Mouse (Mus musculus) heart, adult 18-20 months (tissue): Measurements from ENCODE around the gene Cabp2. TPM values are rescaled to one million over a fixed set of nuclear protein-coding genes. Genes with fewer than 3 reads are reported as not detected.
"Not testable (repeated sequence)": the region's sequence is repeated elsewhere in the genome, so short reads cannot be mapped to it uniquely, and the experiment has no call there.

ENCODE experiments used
- DNase-seq, 2 experiments: peaks; one replicate each; pipeline ENCODE4 v3.0.0; 2021 to 2022; ENCODE audit warnings: mixed read lengths in 1 of 2
- total RNA-seq, 2 experiments: library from RNA; stranded (reverse); gene quantifications; 2 replicates each; pipeline ENCODE4 v1.2.3; 2021

Cabp2 gene
- total RNA-seq, 2 experiments from 2014 or later = not detected

DNA sequence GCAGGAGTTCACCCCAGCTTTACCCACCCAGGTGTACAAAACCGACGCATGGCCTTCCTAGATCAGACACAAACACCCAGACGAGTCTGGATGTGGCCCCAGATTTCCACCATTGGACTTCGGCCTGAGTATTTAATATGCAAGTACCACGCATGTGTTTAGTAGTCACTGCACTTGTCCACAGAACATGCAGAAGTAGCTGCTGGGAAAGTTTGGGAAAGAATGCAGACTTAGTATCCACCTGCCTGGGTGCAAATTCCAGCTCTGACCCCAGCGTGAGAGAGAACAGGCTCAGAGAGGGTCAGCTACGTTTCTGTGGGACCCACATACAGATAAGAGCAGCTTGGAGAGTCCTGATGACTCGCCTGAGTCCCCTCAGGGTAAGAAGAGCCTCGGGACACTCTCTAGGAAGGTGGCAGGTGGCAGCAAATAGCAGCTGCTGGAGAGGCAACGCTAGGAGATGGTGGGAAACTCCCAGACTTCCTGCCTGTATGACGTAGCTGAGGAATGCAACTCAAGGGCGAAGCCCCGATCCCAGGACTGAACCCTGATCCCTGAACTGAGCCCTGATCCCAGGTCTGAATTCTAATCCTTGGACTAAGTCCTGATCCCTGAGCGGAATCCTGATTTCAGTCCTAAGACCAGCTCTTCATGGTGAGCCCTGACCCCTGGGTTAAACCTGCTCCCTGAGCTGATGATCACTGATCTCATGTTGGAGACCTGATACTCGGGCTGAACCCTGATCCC lies 25.3 kb upstream of the Cabp2 start:
- no peak for DNase-seq

DNA sequence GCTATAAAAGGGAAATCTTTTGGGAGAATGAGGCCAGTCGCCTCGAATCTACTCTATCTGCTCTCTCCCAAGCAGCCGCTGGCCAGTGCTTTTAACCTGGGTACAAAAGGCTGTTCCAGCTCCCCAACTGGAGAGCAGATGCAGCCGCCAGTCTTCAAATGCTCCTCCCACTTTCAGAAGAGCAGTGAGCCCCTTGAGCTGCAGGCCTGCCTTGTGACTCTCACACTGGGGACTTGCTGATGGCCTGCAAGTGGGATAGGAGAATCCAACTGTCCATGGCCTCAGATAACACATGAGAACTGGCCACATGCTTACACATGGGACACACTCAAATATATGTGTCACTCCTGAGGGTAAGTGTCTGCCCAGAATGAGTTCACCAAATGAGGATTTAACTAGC lies 24.7 kb upstream of the Cabp2 start:
- DNase-seq = no peak

GRCm38 (mm10) chr19:4057389-4057788 lies 24.0 kb upstream of the Cabp2 start:
- DNase-seq = no peak

DNA sequence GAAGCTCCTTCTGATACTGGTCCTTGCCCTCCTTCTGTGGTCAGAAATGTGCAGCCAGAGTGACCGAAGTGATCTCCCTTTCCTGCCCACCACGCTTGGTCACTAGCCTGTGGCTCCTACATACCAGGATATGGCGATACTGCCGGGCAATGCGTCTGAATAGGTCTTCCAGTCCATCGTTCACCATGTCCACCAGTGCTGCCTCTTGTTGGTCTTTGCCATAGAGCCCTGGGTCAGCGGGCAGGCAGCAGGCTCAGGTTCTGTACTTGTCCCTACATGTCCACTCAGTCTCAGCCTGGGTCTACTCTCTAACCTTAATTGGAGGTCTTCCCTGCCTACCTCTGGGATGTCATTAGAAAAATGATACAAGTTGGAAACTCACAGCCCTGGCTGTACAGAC lies 23.4 kb upstream of the Cabp2 start:
- no peak for DNase-seq

DNA sequence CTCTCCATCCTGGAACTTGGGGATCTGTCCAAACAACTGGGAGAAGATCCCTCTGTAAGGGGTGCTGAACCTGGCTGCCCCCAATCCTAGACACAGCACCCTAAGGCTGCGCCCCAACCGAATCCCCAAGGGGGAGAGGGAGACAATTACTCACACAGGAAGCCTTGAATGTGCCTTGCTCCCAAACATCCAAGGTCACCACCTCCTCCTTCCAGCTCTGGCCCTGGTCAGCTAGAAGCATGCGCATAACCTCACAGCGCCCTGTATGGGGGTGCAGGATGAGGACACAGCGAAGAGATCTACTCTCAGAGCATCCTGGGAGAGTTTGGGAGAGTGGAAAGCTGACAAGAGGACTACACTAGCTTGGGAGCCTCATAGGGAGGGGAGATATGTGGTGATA lies 22.8 kb upstream of the Cabp2 start:
- DNase-seq = no peak

- no peak for DNase-seq
These were observed 22.2 kb upstream of the Cabp2 start, which contains the start of gene Gstp3 for GRCm38 (mm10) chr19:4059069-4059740. Gene Gstp3, minus strand, starts transcription at chr19:4059569.

- DNase-seq = not testable (repeated sequence)
These were observed 21.1 kb upstream of the Cabp2 start for GRCm38 (mm10) chr19:4060044-4060898.

GRCm38 (mm10) chr19:4060899-4061465 lies 20.4 kb upstream of the Cabp2 start:
- DNase-seq = no peak

GRCm38 (mm10) chr19:4063357-4063756 lies 18.0 kb upstream of the Cabp2 start:
- not testable (repeated sequence) for DNase-seq

GRCm38 (mm10) chr19:4064501-4064900 lies 16.9 kb upstream of the Cabp2 start:
- DNase-seq = not testable (repeated sequence)

DNA sequence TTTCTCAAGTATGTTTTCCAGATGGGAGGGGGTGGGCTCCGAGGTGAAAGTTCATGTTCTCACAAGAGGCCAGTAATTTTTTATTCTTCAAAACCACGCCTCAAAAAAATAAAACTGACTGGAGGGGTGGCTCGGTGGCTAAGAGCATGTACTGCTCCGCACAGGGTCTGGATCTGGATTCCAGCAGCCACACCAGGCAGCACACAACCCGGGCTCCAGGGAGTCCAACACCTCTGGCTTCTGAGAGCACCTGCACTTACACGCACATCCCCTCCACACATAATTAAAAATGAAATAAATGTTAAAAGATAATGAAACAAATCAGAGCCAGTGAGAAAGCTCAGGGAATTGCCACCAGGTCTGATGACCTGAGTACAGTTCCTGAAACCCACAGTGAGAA lies 15.1 kb upstream of the Cabp2 start:
- DNase-seq = no peak

DNA sequence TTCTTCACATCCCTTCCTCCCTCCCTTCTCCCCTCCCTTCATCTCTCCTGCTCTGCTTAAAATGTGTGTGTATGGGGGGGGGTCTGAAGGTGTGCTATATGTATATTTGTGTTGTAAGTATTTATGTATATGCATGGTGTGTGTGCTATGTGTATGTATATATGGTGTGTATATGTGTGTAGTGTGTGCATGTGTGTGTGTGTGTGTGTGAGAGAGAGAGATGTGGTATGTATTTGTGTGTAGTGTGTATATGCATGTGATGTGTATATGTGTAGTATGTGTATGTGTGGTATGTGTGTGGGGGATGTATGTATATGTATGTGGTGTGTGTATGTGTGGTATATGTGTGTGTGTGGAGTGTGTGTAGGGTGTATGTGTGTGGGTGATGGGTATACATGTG lies 14.5 kb upstream of the Cabp2 start:
- DNase-seq = no peak

DNA sequence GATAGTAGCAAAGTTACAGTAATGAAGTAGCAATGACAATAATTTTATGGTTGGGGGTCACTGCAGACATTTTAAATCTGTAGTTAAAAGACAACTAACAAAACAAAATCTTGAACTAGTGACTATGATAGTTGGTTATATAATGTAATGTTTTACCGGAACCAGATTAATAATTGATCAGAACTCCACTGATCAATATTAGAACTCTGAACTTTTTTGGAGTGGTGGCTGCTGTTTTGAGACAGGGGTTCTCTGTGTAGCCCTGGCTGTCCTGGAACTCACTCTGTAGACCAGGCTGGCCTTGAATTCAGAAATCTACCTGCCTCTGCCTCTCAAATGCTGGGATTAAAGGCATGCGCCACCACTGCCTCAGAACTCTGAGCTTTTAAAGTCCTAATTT lies 13.1 kb upstream of the Cabp2 start:
- not testable (repeated sequence) for DNase-seq

DNA sequence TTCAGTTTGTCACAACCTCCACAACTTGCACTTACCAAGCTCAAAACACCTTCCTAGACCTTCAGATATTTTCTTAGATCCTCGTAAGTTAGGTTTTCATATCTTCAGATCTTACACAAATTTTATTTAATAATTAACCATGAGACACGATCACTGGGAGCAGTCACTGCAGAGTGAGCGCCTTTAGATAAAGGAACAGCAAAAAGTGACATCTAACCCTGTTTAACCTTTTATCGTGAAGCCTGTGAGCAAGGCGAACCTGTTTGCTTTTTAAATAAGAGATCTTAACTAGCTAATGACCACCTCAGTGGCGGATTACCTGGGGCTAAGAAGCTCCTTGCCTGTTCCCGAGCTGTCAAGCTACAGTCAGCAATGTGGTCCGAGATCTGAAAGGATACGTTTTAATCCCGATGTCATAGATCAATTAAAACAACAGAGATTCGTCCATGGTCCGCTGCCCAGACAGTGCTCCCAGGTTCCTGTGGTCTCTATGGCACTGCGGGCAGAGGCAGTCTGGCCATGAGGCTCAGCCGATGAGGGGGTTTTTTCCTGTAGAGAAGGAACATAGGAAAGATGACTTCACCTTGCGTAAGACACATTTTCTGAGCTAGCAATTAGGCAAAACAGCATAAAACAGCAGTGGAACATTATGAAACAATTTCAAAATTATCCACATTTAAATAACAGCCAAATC lies 12.5 kb upstream of the Cabp2 start:
- DNase-seq = no peak

DNA sequence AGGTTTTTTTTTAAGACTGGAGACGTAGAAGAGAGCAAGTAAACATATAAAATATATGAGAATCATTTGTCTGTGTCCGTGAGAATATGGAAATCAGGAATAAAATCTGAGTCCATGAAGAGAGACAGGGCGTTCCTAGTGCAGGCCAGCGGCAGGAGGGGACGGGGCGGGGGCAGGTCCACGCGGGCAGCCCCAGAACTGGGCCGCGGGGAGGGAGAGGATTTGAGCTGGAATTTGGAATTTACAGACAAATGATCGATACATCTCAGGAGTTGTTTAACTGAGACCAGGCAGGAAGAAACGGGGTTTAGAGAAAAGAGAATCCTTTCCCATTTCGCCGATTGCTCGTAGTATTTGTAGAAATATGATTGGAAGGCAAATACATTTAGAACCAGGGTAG lies 11.1 kb upstream of the Cabp2 start:
- no peak for DNase-seq

- no peak for DNase-seq
These were observed 10.6 kb upstream of the Cabp2 start for GRCm38 (mm10) chr19:4070756-4071155.

DNA sequence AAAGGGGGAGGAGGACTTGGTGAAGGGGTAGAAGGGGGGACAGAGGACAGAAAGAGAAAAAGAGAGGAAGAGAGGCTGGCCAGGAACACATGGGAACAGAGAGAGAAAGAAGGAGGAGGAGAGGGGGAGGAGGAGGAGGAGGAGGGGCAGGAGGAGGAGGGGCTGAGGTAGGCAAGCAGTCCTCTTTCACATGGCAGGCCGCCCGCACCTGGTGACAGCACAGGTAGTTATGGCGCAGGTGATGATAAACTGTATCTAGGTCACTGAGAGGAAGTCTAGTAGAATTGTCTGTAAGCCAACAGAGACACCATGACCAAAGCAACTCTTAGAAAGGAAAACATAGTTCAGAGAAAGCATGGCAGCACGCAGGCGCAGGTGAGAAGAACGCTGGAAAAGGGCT lies 10.0 kb upstream of the Cabp2 start:
- DNase-seq = no peak

DNA sequence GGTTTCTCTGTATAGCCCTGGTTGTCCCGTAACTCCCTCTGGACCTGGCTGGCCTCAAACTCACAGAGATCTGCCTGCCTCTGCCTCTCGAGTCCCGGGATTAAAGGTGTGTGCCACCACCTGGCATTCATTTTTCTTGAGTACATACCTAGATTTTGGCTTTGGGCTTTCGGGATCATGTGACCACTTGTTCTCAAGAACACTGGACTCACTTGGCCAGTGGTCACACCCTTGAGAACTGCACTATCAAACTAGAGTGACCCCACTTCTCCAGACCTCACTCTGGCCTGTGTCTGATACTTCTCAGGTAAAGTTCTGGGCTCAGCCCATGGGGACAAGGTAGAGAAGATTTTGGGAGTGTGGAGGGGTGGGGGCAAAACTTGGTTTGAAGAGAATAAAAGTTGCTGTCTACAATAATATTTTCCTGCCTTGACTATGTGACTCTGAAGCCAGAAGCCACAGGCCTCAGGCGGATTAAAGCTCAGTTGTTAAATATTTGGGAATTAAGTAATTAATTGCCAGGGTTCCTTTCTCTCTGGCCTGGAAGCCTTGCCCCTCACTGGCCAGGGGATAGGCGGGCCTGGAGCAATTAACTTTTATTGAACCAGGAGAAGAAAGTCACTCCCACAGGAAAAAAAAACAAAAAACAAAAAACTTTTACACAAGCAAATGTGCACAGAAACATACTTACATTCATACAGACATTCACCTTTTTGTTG lies 8.5 kb upstream of the Cabp2 start:
- no peak for DNase-seq

- no peak for DNase-seq
These were observed 5.8 kb upstream of the Cabp2 start for GRCm38 (mm10) chr19:4075531-4075930.

DNA sequence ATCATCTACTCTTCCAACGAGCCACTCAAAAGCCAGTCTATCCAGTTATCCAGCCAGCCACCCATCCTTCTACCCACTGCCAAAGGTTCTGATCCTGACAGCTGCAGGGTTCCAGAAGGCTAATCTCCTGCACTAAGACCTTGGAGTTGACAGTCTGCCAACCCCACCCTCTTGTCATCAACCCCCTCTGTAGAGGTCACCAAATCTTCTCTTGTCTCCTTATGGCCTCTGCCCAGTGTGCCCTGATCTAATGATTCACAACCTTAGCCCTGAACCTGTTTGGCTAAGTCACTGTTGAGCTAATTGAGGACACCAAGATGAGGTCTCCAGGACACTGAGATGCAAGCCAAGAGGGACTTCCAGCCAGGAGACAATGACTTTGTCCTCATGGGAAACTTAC lies 1.8 kb upstream of the Cabp2 start:
- DNase-seq = no peak

- DNase-seq = no peak
These were observed 818 bp upstream of the Cabp2 start for GRCm38 (mm10) chr19:4080511-4081009.
